Mouse (Mus musculus) E14TG2a.4 (cell line): ENCODE data around the gene Dach1.

Experiments used
- CTCF ChIP-seq: conservative IDR thresholded peaks from 2 replicates; pipeline ENCODE4 v1.5.1; 2014; ENCODE audit warnings: low read length
- NANOG ChIP-seq: IDR thresholded peaks from 2 replicates; pipeline ENCODE4 v1.6.1; 2014; ENCODE audit warnings: borderline replicate concordance, low read length, mixed read lengths

DNA sequence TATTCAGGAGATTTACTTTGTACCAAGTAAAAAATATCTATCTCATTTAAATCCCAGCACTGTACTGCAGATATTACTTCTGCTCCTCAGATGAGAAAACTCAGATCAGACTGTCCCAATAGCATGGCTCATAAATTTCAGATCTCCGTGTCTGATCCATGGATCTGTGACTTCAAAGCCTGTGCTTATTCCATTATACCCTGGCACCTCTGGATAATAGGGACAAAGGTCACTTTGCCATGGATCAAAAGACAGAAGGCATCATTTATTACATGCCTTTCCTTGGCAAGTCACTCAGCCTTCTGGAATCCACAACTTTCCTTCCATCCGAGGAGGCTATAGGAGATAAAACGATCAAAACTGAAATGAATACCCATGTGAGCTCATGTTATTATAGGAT lies 132.4 kb downstream of the Dach1 start:
- TF ChIP-seq CTCF (no peak), NANOG (no peak)
